Mouse (Mus musculus): ENCODE data around the gene Ndc1.
"Not testable (repeated sequence)": the region's sequence is repeated elsewhere in the genome, so short reads cannot be mapped to it uniquely, and the experiment has no call there.

Gene Ndc1

DNA sequence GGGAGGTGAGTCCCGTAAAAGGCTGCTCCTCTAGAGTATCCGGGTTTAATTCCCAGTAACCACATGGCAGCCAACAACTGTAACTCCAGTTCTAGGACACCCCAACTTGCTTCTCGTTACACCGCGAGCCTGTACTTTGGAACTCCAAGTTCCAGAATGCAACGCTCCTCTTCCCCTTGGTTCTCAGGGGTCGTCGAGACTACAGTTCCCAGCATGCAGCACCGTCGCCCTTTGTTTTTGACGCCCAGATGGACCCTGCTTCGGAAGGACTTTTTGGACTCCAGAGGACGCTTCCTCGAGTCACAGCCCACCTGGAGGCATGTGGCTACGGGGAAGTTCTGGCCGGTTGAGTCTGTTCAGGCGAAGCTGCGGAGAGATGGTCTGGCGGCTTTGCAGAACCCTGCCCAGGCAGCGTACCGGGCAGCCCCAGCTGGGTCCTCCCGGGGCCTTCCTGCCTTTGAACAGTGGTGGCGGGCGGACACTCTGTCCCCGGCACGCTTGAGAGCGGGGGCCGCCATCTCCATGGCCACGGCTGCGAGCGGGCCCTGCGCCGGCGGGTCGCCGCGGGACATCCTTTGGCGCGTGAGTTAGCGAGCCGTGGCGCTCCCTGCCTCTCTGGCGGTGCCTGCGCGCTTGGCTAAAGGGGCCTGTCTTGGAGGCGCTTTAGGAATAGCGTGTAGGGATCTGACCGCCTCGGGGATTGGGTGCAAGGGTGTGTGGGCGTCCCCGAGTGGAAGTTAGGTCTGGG, at the start of gene Ndc1:
Gene Ndc1, plus strand, starts transcription at position 218 of the 748 bp plus-strand sequence.
- peak; percentile 80 for DNase-seq

DNA sequence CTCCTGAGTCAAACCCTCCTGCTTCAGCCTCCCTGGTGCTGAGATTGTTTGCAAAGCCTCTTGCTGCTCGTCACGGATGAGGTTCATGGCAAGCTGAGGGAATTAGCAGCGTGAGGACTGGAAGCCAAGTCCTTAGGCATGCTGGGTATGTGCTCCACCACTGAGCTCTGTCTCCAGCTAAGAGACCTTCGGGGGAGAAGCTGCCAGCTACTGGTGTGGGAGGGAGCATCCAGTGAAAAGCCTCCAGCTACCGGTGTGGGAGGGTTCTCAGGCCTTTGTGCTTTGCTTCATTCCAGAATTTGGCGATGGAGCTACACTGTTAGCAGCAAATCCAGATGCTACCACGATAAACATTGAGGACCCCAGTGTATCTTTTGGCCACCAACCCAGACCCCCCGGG, 48.9 kb upstream of the Ndc1 start:
- DNase-seq = no peak

DNA sequence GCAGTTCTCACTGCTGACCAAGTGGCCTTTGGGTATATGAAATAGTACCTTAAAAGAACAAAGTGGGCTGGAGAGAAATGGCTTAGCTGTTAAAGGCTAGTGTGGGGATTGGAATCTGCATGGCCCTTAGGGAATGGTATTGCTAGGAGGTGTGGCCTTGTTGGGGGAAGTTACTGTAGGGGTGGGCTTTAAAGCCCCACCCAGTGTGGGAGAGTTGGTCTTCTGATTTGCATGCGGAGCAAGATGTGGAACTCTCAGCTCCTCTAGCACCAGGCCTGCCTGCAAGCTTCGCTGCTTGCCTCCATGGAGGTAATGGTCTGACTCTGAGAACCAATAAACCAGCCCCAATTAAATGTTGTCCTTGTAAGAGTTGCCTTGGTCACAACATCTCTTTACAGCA, 46.5 kb upstream of the Ndc1 start:
- no peak for DNase-seq

DNA sequence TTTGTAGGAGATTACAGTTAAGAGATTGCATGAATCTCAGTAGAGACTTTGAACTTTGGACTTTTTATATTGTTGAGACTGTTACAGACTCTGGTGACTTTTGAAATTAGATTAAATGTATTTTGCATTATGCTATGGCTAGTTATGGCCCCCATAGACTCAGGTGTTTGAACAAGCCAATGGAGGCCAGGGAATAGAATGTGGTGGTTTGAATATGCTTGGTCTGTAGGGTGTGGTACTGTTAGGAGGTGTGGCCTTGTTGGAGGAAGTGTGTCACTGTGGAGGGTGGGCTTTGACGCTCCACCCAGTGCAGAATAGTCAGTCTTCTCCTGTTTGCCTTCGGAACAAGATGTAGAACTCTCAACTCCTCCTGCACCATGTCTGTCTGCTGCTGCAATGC, 44.5 kb upstream of the Ndc1 start:
- DNase-seq = no peak

DNA sequence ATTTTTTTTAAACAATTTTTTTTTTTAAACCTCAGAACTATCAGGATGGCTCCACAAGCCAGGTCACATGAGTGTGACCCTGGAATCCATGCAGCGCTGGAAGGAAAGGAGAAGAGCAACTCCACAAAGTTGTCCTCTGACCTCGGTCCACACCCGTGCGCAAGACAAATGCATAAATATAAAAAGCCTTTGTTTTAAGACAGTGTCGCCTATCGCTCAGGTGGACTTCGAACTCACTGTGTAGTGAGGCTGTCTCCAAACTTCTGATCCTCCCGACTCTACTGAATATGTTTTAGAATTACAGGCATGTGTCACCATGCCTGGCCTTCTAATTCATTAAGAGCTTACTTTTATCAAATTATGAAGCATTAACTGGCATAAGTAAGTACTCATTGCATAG, 39.1 kb upstream of the Ndc1 start:
- no peak for DNase-seq

DNA sequence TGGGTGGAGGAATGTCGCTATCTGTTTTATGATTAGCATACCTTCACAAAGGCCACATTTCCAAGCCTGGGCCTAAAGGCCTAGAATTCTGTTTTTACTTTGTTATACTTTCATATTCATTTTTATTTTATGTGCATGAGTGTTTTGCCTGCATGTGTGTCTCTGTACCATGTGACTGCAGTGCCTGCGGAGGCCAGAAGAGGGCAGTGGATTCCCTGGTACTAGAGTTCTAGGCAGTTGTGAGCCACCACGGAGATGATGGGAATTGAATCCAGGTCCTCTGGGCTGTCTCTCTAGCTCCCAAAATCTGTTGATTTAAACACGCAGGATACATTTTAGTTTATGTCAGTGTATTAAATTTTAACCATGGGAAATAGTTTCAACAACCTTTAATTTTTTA, 34.1 kb upstream of the Ndc1 start:
- no peak for DNase-seq

DNA sequence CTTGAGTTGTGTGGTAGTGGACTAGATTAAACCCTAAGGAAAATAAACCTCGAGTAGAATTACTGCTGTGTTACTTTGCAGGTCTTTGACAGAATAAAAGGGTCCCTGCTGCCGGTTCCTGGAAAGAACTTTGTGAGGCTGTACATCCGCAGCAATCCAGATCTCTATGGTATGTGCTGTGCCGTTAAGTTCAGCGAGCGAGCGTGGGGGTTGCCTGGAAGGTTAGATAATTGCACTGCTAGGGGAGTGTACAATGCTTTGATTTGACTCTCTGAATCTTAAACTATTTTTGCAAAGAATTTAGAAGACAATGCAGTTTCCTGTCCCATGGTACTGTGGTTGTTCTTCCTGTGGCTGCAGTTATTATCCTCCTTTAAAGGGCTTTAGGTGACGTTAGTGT, 31.2 kb upstream of the Ndc1 start:
- no peak for DNase-seq

DNA sequence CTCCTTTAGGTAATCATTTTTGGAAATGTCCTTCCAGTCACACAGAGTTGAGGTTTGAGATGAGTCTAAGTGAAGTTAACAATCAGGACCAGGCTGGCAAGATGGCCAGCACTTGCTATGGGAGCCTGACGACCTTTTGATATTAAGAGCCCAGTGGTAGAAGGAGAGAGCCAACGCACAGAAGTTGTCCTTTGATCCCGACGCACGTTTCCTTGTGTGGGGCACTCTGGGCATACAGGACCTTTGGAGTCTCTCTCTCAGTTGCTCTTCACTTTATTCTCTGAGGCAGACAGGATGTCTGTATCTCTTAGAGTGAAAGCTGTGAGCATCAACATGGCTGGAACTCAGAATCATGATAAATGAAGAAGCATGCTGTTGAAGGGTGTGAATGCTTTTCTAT, 30.1 kb upstream of the Ndc1 start:
- no peak for DNase-seq

DNA sequence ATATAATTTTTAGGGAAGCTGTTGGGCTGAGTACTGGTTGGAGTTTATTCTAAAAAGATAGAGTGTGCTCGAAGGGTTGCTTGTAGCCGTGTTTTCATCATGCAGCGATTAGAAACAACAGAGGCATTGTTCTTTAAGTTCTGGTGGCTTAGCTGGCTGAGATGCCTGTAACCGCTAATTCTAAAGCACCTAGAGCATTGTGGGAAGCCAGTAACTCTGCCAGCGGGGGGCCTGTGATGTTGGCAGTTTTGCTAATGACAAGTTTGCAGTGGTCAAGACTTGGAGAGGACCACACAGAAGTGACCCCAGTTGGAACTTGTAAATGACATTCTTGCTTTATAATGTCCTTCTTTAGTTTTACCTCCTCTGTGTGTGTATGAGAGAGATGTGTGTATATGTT, 26.2 kb upstream of the Ndc1 start:
- DNase-seq = no peak

DNA sequence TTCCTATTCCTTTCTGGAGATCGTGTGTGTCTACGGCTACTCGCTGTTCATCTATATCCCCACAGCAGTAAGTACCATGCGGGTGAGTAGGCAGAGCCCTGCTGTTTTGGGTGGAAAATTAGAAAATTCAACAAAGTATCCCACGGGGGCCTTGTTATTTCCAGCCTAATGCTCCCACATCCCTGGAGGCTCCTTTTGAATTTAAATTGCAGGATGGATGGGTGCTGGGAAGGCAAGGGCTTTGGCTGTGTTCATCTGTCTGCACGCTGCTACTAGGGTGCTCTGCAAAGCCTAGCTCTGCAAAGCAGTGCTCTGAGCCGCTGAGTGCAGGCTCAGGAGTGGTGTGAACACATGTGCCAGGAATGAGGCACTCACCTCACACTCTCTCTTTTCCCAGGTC, 23.0 kb upstream of the Ndc1 start:
- DNase-seq = no peak

DNA sequence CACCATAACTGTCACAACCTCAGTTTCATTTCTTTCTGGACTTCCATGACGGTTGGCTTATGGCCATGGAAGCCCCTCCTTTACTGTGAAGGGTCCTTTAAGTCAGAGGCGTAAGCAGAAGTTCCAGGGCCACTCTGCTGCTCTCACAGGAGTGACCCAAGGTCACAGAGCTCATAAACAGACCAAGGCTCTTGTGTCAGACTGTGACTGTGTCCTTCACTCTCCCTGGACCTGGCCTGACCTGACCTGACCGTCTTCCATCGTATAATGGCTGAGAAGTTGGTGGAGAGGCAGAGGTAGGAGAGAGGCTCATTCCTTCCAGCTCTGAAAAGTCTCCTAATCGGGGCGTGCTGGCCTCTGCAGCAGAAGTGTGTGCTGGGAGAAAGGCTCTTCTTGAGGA, 20.4 kb upstream of the Ndc1 start:
- no peak for DNase-seq

DNA sequence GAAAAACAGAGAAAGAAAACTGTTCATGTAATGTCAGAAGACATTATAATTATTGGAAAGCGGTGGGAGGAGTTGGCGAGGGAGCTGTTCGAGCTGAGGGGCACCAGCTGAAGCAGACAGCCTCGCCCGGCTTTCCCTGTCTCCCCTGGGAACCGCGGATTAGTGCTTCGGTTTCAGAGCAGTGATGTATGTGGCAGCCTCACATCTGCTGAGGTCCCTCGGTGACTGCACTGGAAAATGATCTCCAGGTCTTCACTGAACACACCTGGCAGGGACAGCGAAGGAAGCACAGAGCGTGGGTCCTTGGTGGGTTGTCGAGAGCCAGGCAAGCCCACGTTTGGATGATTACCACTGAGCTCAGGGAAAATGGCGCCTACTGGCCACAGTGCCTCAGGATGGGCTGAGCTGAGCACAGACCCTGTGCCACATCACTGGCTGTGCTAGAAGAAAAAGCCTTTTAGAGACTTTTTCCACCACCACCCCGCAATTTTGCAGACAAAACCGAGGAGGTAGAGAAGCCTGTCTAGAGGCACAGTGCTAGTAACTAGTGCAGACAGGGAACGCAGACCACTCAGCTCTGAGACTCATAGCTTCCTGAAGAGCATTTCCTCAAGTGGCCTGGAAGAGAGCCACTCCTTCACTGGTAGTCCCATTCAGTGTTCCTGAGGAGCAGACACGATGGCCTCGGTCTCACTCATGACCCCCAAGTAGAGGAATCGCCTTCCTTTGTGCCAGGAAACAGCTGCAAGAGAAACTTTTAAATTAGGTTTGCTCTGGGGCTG, 18.9 kb upstream of the Ndc1 start:
- peak; percentile 28 for DNase-seq

DNA sequence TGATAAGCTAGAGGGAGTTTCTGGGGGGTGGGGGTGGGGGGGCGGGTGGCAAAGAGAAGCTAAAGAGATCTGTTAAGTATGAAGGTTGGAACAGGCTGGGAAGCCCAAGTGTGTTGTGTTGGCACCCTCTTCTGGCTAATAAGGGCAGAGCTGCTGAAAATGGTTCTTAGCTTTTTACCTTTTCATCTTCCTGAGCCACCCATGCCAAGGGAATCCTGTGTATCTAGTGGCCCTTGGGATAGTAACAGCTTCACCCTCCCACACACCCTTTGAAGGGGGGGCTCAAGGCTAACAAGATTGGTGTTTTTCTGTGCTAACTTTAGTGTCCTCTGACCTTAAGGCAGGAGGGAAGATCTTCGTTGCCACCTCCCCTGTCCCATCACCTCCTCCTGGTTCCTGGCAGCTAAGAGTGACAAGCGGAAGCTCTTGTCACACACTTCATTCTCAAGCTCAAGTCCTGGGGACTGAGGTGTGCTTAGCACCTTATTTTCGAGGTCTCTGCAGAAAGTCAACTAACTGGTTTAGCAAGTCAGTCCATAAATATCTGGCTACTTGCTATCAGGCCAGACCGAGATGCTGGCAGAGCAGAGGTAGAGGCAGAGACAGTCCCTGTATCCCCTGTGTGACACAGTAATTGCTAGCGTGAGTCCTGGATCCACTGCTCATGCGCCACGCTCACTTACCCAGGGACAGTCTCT, 18.1 kb upstream of the Ndc1 start:
- peak; percentile 35 for DNase-seq

DNA sequence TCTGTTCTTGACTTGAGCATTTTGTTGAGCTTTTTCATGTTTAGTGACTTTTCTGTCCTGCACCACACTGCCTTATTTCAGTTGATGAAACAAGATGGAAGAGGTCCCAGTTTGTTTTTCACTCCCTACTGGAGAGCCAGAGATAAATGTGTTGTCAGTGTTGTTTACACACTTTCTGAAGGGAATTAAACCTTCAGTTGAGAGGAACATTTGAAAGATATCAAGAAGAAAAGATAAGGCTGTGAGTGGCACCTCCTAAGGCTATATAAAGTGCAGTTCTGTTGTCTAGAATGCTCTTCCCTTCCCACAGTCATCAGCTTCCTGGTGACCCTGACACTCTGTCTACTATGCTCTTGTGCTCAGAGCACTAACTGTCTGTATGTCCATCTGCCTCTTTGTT, 16.2 kb upstream of the Ndc1 start:
- no peak for DNase-seq

DNA sequence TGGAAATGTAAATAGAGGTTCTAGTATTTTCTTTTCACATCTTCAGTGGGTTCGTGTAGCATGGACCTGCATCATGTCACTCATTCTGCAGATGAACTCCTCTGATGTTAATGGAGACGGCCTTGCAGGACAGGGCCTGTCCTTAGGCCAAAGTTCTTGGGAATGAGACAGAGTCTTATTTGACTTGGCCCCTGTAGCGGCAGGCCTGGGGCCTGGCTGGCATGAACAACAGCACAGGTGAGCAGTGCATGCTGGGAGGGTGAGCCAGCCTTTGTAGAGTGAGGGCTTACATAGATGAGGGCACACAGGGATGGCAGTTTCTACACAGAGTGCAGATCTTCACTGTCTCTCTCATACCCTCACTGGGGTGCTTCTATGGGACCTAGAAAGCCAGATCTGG, 14.0 kb upstream of the Ndc1 start:
- no peak for DNase-seq

DNA sequence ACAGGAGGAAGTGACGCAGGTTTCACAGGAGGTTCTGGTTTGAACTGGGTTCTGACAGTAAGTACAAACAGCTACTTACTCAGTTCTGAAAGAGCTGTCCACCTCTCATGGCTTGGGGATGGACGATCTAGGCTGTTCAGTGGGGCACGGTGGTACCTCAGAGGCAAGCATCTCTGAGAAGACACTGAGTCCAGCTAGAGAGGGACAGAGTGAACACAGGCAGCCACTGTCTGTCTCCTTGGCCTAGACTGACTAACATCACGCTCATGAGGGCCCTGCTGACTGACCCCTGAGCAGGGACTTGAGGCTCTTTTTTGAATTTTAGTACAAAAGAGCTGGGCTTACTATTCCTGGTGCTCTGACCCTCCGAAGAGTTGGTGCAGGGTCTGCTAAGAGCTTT, 13.5 kb upstream of the Ndc1 start:
- no peak for DNase-seq

DNA sequence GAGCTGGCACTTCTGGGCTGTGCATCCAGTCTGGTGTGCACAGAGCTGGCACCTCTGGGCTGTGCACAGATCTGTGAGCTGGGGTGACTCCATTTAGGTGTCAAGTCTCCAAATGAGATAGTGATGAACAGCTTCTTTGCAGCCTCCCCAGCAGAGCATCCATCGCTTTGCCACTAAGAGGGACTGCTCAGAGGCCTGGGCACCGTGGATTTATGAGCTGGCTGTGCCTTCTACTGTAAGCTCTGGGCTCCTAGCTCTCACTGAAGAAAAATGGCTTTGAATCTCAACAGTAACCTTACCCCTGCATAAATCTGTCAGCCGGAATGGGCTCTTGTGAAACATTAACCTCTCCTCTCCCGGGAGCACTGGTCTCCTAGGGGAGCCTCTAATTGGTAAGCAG, 13.0 kb upstream of the Ndc1 start:
- no peak for DNase-seq

DNA sequence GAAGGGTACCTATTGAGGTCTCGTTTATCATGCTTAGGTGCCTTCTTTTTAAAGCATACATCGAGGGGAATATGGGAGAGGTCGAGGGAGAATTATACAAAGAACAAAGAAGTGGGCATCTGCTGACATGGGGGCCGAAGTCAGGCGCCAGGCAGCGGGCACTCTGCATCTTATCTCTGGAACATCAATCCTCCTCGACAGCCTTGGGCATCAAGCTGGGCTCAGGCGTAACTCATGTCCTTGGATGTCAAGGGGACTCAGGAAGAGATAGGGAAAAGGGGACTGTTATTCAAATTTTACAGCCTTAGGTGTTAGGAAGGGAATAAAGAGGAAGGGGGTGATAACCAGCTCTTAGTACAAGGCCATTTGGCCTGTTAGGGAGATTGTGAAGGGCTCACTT, 10.4 kb upstream of the Ndc1 start:
- not testable (repeated sequence) for DNase-seq

DNA sequence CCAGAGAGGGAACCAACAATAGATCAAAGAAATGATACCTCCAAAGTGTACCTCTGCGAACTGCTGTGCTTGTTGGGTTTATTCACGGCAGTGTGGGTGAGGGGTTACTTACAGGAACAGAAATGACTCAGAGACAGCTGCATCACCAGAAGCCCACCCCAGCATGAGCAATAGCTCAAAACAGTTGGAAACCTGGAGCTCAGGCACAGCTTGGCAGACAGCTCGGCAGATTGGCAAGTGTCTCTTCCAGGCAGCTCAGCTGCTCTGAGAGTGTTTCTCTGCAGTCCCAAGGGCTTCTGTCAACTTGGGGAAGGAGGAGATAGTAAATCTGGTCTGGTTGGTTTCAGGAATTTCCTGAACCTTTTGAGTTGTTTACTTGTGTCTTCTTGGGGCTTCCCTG, 9.1 kb upstream of the Ndc1 start:
- no peak for DNase-seq

DNA sequence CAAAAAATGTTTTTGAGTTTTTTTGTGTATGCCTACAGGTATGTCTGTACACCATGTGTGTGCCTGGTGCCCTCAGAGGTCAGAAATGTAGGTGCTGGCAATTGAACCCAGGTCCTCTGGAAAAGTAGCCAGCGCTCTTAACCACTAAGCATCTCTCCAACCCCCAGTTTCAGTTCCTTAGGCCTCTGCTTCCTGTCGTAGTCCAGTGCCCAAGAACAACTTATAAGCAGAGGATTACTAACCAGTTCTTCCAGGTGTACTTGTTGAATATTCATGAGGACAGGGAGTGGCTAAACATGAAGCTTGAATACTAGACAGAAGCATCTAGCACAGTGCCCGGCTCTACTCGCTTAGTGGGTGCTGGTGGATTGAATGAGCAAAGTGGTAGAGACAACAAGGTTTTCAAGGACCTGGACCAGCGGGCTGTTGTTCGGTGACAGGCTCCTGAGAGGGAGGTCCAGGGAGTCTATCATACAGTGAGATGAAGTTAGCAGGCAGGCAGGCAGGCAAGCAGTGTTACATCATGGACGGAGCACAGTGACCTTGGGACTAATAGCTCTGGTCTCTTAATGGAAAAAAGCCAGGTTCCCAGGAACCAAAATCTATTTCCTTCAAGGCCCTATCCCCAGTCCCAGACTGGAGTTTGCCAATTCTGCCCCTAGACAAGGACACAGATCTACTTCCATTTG, 7.0 kb upstream of the Ndc1 start:
- no peak for DNase-seq

DNA sequence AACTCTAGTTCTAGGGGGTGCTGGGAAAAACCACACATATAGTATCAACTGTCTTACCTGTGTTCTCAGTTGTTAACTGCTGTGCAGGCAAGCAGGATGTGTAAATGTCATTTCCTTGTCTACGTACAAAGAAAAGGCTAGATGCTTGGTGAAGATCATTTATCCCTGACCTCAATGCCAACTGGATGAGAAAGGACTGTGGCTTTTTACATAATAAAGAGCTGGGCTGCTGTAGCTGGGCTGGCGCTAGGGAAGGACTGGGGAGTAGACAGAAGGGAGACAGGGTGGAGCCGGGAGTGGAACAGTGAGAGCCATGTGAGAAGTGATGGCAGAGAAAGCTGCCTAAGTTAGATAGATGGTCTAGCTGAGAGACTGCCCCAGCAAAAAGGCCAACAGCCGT, 4.8 kb upstream of the Ndc1 start:
- no peak for DNase-seq

DNA sequence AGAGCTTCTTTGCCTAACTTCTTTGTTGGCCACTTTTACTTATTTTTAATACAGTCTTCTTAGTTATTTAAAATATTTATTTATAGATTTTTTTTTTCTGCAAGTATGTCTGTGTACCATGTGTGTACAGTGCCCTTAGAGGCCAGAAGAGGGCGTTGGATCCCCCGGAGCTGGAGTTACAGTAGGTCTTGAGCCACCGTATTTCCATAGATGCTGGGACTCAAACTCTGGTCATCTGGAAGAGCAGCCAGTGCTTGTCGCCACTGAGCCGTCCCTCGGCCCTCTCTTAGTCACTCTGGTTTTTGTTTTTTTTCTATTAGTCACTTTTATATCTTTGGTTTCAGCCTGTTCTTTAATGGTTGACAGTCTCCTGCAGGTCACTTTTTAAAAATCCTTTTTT, 4.0 kb upstream of the Ndc1 start:
- DNase-seq = no peak

DNA sequence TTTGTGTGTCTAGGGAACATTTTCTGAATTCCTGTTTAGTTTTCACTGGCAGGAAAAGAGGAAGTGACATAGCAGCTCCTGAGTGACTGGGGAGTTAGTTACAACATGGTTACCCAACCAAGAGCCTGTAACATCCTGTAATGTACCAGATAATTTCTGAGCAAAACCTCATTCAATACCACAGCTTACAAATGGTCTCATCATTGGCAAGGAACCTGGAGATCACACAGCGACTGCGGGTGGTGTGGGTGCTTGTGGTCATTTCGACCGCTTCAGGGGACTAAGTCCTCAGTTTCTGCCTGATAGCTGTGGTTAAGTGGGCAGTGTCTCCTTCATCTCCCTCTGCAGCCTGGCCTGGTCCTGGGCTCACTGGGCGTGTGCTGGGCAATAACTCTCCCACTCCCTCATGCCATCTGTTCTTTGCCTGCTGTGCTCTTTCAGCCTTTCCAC, 3.4 kb upstream of the Ndc1 start:
- peak; percentile 3 for DNase-seq

Measured in lung, postnatal 14 days (tissue).